Mouse (Mus musculus) MEL (cell line): ENCODE measurements at regions not wholly inside any gene's neighbourhood (a gene's known extent, or its start where the extent isn't known, plus 50 kb on each side); places are given as distances from the start of the nearest gene placed in this dataset.

Experiments
- CHD2 ChIP-seq: IDR thresholded peaks from 2 replicates; pipeline ENCODE4 v1.6.1; 2011; ENCODE audit warnings: low read length, improper control_type of control experiment
- CTCF ChIP-seq, 3 experiments: IDR thresholded peaks in 2 of 3; conservative IDR thresholded peaks in 1 of 3; 2 replicates each; pipeline ENCODE4 v1.5.1; 2011 to 2012; ENCODE audit warnings: low read length in 3 of 3, low read depth in 2 of 3, mild to moderate bottlenecking in 2 of 3, improper control_type of control experiment in 1 of 3, inconsistent platforms in 1 of 3, mixed read lengths in 1 of 3, moderate library complexity in 1 of 3; ENCODE audit not compliant: control insufficient read depth in 1 of 3, insufficient read depth in 1 of 3, poor library complexity in 1 of 3, severe bottlenecking in 1 of 3
- EP300 ChIP-seq, 2 experiments: IDR thresholded peaks; 2 replicates each; pipeline ENCODE4 v1.6.1; 2011; ENCODE audit warnings: improper control_type of control experiment in 2 of 2, low read length in 2 of 2, low read depth in 1 of 2, mild to moderate bottlenecking in 1 of 2
- JUND ChIP-seq: IDR thresholded peaks from 2 replicates; pipeline ENCODE4 v1.6.1; 2011; ENCODE audit warnings: low read depth, mild to moderate bottlenecking, improper control_type of control experiment, low read length
- MEF2A ChIP-seq: IDR thresholded peaks from 2 replicates; pipeline ENCODE4 v1.6.1; 2014; ENCODE audit warnings: low read depth, mild to moderate bottlenecking, inconsistent platforms, low read length, improper control_type of control experiment; ENCODE audit not compliant: poor library complexity, insufficient replicate concordance, severe bottlenecking; ENCODE audit errors: extremely low read depth
- POLR2A ChIP-seq, 2 experiments: IDR thresholded peaks; 2 replicates each; pipeline ENCODE4 v1.6.1; 2011 to 2012; ENCODE audit warnings: low read length in 2 of 2, mild to moderate bottlenecking in 2 of 2, control low read depth in 1 of 2, improper control_type of control experiment in 1 of 2, low read depth in 1 of 2, moderate library complexity in 1 of 2; ENCODE audit not compliant: control insufficient read depth in 1 of 2, insufficient read depth in 1 of 2, poor library complexity in 1 of 2
- TAL1 ChIP-seq: IDR thresholded peaks from 2 replicates; pipeline ENCODE4 v1.6.1; 2012; ENCODE audit warnings: mild to moderate bottlenecking, inconsistent platforms, low read length, moderate library complexity, mixed read lengths
- TBP ChIP-seq: IDR thresholded peaks from 2 replicates; pipeline ENCODE4 v1.8.0; 2011; ENCODE audit warnings: low read depth, low read length, improper control_type of control experiment
- UBTF ChIP-seq: IDR thresholded peaks from 2 replicates; pipeline ENCODE4 v1.6.1; 2012; ENCODE audit warnings: low read depth, mild to moderate bottlenecking, inconsistent platforms, low read length, improper control_type of control experiment, moderate library complexity, borderline replicate concordance; ENCODE audit not compliant: insufficient read depth

DNA sequence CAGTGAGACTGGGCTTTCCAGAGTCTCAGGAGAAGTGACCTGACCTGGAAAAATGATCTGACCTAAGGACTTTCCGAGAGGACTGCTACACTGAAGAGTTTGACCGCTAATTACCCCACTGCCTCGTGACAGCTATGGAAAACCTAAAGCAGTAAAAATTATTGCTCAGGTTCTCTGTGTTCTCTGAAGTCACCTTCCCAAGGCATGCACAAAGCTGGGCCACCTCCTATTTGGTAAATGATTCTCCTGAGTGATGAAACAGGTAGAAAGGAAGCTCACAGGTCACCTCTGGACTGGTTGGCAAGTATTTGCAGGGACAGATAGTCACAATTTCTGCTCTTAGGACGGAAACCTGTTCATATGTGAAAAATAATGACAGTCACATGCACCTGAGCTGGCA is 109.7 kb downstream of the Btc start:
- no peak for TF ChIP-seq CTCF (IDR thresholded peaks at IDR 0.05 in 2 of 3, conservative IDR thresholded peaks at IDR 0.05 in 1 of 3; ENCODE audit: control insufficient read depth in 1 of 3, insufficient read depth in 1 of 3, low read depth in 2 of 3, low read length in 3 of 3, poor library complexity in 1 of 3, severe bottlenecking in 1 of 3)
- no peak for TF ChIP-seq UBTF
- no peak for TF ChIP-seq POLR2A (IDR thresholded peaks at IDR 0.05; ENCODE audit: control insufficient read depth in 1 of 2, insufficient read depth in 1 of 2, low read depth in 1 of 2, low read length in 2 of 2, poor library complexity in 1 of 2)
- TF ChIP-seq MEF2A, result no peak
- TF ChIP-seq TBP, result no peak
- no peak for TF ChIP-seq JUND
- no peak for TF ChIP-seq CHD2
- TF ChIP-seq EP300 (IDR thresholded peaks at IDR 0.05; ENCODE audit: low read depth in 1 of 2, low read length in 2 of 2), result no peak
- TF ChIP-seq TAL1, result no peak
